Mouse (Mus musculus) urinary bladder, postnatal 14 days (tissue): Measurements from ENCODE around the gene Gja1.
"Not testable (repeated sequence)": the region's sequence is repeated elsewhere in the genome, so short reads cannot be mapped to it uniquely, and the experiment has no call there.

Experiments
- DNase-seq: peaks from one replicate; pipeline ENCODE4 v3.0.0; 2021; ENCODE audit warnings: low spot score

Gja1 gene

DNA sequence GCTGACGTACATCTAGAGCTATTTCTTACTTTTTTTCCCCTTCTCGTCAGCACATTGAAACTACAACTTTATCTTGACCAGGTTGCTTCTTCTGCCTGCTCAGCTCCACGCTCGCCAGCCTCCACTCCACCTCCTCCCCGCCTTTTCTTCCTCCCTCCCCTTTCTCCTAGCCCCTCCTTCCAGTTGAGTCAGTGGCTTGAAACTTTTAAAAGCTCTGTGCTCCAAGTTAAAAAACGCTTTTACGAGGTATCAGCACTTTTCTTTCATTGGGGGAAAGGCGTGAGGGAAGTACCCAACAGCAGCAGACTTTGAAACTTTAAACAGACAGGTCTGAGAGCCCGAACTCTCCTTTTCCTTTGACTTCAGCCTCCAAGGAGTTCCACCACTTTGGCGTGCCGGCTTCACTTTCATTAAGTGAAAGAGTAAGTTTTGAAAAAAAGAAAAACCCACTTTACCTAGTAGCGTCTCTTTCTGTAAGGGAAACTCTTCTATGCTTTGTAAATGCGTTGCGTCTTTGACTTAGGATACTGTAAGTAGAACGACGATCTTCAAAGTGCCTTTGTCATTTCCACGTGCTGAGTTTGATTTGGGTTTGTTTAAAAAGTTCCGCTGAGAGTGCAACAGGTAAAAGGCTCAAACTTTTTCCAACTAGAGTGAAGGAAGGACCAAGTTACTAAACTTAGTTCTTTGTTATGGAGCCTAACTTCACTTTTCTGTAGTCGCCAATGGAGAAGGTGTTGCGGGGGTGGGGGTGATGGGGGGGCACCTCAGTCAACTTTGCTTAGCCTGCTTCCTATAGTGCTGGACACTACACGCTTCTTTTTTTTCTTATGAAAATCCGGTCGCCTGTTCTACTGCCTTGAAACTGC is at the start of gene Gja1:
Gene Gja1, plus strand, starts transcription at position 234 of the 869 bp plus-strand sequence.
- DNase-seq = peak; percentile 65

DNA sequence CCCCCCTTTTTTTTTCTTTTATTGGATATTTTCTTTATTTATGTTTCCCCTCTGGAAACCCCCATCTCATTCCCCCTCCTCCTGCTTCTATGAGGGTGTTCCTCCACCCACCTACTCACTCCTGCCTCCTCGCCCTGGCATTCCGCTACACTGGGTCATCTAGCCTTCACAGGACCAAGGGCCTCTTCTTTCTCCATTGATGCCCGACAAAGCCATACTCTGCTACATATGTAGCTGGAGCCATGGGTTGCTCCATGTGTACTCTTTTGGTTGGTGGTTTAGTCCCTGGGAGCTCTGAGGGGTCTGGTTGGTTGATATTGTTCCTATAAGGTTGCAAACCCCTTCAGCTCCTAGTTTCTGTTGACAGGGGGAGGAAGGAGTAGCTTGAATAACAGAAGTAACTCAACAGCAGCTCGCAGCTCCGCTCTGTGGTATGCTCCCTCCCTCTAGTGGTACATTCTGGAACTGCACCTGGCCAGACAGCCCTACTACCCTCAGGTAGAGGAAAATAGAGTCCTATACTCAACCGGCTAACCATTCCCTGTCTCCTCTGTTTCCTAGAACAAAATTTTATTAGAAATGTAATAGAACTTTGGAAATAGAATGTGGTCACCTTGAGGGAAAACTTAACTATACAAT is 38.2 kb upstream of the Gja1 start:
- DNase-seq = peak; percentile 87

DNA sequence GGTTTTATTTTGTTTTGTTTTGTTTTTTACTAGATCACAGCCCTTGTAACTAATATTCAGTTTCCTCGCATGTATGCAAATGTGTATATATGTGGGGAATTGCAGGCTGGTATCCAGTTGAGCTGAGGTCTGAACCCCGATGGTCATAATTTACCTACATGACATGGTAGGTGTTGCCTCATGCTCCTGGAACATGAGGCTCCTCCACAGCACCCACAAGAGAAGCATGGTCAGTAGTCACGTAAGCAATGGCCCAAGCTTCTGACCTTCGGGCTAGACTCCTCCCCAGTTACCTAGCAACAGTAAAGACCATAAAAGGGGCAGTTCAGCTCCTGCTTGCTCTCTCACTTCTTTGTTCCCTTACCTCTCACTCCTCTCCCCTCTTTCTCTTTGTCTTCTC is 16.7 kb upstream of the Gja1 start:
- no peak for DNase-seq

DNA sequence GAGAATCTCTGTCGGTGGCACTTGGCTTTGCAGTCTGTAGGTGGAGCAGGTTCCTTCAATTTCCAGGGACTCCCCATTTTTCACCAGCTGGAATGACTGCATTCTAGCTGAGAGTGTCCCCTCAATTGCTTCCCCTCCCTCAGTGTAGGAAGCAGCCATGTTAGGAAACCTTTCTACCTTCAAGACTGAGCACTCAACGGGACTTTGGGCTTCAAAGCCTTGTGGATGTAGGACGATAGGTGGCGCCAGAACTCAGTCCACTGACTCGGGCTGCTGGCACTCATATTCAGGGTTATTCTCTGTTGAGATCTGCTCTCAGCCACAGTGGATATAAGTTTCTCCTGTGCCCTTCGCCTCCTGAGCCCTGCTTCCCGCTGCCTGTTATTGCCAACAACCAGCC is 8.1 kb upstream of the Gja1 start:
- DNase-seq = peak; percentile 77

DNA sequence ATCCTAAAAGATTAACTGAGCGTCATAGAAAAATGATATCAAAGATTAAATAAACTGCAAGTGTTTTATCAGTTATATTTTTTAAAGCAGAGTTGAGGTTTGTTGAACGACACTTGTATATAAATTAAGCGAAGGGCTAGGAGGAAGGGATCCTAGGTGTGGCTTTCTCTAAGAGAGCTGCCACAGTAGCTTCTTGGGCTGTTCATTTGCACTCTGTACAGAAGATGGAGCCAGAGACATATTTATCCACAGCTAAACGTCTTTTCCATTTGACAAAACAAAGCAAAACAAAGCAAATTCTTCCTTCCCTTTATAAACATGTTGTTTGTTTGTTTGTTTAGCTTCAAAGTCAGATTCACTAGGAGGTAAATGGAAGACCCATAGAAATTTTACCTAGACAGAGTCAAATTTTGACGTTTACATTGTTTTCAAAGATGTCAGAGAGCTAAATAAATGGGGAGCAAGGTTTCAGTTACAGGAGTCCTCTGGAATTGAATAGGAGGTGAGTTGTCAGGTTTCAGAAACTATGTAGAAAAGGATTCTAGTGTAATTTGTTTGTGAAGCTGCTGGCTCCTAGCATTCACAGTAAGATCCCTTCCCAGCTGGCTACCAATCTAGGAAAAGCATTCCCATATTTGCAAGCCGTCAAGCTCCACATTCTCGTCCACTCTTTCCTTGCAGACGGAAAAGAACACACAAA is 4.0 kb upstream of the Gja1 start:
- no peak for DNase-seq

DNA sequence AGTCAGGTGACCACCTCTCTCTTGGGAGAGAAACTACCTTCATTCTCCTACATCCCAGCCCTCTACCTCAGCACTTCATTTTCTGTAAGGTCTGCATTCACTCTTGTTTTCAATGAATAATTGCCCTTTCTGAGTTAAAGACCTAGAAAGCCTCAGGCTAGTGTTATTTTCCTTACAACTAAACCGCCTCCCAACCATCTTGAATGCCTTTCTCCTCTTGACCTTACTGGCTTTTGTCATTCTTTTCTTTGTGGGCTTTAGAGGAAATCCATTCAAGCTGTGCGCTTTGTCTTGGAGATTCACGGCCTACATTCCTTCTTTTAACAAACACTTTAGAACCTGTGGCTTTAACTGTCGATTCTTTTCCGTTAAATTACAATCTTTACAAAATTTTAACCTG is 3.0 kb upstream of the Gja1 start:
- no peak for DNase-seq

DNA sequence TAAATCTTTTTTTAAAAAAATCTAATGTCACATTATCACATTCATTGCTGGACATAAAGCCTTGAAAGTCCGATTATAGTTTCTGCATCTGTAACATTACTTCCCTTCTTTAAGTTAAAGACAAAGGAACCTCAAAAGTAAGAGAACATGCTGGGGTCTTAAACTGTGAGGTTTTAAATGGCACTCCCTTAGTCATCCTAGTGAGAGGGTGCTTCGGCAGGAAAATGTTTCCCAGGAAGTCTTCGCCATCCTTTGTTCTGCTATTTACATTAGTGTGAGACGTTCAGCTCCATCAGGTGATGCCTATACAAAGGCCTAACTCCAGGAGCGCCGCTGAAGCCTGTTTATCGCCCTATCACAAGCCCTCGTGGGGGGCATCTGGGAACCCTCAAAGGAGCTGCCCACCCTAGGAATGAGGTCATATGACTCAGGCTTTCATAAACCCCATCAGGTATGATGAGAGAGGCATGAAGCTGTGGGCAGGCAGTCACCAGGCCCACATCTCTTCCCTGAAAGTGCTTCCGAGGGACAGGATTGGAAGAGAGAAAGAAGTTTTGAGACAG is 1.1 kb upstream of the Gja1 start:
- DNase-seq = no peak

DNA sequence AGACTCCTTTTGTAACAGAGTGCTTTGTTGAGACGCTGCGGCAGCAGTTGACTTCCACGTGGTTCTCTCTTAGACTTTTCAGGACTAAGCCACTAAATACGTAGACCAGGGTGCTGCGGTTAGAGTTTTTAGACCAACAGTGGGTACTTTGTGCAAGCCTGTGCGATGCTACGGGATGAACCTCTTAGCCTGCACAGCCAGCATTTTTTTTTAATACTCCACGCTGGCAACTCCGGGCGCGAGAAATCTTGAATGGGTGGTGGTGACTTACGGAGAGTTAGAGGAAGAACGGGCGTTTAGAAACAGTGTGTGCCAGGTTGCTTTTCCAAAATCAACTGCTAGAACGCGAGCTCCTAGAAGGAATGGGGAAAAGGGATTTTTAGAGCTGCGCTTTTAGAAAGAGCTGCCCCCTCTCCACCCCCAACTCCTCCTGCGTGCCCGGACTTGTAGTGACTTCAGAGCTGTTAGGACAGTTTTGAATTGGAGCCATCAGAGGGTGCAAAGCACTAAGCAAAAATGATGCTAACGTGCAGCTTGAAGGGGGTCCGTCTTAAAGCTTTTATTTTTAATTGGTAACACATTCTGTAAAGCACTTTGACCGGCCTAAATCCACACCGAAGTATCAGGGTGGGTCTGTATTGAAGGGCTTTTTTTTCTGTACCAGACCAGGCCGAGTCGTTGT is 977 bp downstream of the Gja1 start:
- DNase-seq = peak; percentile 26

DNA sequence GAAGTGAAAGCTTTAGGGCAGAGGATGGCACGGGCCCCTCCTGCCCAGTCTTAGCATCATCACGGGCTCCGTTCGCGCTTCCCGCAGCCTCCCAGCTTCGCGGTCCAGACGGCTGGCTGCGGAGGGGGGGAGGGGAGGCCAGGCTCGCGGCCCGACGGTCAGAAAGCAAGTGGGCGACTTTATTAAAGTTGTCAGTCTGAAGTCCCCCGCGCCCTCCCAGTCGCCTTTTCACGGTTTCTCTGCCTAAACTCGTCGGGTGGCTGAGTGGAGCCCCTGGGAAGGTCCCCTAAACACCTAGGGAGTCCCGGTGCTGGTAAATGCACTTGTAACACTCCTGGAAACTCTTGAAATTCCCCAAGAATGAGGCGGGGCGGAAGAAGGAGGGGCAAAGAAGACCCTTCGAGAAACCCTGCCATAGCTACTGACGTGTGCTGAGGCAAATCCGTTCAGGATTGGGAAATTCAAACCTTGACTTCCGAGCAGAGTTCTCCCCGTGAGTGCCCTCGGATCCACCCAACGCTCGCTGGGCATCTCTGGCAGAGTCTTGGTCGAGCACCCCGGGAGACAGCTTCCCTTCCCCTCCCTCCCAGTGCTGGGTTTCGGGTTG is 1.6 kb downstream of the Gja1 start:
- peak; percentile 30 for DNase-seq

DNA sequence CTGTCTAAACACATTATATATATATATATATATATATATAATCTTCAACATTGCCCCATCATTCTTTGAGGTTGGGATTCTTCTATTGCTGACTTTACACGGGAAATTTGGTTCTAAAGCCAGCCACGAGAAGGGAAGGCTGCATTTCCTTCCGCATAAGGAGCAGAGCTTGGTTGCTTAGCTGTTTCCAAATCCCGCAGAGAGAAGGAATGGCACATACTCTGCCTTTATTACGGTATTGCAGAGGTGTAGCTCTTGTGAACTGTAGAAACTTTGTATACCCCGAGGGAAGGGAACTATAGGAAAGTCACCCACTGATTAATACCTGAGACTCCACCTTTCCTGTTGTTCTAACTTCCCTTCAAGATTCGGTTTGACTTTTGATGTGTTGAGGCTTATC is 2.6 kb downstream of the Gja1 start:
- no peak for DNase-seq

DNA sequence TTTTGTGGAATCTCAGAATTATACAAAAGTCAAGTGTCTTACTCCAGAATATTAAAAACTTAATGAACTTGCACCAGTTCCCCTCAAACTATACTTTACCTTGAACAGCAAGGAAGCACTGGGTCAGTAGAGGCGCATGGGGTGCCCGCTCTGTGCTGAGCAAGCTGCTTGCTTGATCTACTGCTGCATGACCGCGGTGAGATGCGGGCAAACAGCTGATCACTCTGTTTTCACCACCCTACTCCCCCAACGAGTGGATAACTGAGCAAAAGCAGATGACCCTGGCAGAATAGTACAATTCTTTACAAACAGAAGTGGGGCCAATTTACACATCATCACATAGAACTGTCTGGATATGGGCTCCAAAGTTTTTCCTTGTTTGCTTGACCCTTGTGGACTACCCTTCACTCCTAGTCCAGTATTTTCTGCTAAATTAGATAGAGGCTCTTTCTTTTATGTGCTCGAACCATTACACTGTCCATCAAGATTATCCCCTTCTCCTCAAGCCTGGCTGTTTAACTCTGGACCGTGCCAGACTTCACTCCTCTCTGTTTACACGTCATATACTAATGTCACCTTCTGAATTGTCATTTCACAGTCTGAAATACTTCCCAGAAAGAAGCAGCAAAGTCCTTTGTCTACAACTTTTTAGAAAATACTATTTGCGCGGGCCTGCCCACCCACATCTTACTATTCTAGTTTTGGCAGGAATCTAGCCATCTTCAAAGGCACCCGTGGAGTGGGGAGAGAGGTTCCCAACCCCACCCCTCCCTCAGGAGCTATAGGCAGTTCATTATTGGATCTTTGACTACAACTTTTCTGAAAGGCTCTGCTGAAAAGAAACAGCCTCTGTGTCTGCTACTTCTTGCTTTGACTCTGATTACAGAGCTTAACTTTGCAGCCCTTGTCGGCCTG is 8.3 kb downstream of the Gja1 start:
- no peak for DNase-seq

DNA sequence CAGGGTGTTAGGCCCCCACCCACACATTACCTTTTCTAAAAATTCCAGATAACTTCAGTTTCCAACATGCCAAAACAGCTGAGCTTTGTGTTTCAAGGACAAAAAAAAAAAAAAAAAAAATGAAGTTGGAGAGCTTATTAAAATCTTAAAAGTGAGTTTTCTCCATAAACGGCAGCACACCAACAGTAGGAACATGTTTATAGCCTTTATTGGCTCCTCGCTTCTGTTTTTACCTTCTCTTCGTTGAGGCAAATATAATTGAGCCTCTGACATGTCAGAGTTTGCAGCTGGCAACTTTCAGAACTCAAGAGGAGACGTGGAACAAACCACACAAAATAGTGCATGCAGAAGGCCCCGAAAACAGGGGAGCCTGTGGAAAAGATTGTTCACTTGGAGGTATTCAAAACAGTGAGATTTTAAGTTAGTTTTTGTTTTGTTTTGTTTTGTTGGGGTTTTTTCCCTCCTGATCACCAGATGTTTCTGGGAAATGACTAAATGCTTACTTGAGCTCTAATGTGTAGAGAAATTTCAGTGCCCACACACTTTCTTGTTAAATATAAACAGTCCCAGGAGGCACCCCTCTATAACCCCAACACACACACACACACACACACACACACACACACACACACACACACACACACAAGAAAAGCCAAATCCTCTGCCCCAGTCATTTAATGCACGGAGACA is 16.1 kb downstream of the Gja1 start:
- no peak for DNase-seq

DNA sequence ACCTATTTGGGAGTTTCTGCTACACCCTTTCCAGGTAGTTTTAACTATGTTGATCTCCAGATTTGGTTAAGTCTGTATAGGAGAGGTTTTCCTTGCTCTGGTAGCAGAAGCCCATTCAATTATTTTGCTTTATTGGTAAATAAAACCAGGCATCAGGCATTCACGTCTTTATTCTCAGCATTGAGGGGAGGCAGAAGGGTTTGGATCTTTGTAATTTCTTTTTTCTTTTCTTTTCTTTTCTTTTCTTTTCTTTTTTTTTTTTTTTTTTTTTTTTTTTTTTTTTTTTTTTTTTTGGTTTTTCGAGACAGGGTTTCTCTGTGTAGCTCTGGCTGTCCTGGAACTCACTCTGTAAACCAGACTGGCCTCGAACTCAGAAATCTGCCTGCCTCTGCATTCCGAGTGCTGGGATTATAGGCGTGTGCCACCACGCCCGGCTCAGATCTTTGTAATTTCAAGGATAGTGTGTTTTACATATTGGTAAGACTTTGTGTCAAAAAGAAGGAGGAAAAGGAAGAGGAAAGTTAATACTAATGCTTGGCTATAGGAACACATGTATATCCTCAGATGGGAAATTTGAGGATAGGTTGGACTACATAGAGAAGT is 16.8 kb downstream of the Gja1 start:
- DNase-seq = not testable (repeated sequence)

DNA sequence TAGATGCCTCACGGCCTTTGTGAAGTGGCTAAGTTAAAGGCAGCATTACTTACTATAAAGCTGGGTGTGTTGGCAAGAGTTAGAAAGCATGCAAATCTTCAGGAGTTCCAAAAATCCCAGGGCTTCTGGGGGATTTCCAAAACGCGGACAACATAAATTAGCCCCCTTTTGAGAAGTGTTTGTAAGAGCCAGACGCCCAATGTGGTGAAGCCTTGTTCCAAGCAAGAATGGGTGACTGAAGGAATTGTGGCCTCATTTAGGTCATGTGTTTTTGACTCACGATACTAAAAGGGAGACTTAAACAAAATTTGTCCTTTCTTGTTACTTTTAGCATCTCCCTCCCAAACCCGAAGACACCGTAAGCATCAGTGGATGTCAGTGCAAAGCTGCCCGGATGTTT is 20.7 kb downstream of the Gja1 start:
- no peak for DNase-seq

DNA sequence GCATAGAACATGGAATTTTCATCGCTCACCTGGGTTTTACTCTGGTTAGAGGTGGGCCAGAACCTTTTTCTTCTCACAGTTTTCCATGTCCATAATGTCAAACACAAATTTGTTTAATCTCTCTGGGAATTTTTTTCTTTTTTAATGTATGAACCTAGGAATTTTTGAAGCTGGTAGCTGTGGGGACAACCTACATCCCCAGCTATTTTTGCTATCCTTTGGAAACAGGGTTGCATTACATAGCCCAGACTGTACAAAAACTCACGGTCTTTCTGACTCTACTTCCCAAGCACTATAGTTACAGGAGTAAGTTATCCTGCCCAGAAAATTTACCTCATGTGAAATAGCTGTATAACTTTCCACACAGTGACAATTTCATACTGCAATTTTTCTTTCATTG is 21.2 kb downstream of the Gja1 start:
- no peak for DNase-seq

DNA sequence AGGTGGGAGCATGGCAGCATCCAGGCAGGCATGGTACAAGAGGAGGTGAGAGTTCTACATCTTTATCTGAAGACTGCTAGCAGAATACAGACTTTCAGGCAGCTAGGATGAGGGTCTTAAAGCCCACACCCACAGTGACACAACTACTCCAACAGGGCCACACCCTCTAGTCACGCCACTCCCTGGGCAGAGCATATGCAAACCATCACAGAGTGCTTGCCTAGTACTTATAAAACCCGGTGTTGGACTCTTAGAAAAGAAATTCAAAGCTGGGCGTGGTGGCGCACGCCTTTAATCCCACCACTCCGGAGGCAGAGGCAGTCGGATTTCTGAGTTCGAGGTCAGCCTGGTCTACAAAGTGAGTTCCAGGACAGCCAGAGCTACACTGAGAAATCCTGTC is 24.3 kb downstream of the Gja1 start:
- not testable (repeated sequence) for DNase-seq

DNA sequence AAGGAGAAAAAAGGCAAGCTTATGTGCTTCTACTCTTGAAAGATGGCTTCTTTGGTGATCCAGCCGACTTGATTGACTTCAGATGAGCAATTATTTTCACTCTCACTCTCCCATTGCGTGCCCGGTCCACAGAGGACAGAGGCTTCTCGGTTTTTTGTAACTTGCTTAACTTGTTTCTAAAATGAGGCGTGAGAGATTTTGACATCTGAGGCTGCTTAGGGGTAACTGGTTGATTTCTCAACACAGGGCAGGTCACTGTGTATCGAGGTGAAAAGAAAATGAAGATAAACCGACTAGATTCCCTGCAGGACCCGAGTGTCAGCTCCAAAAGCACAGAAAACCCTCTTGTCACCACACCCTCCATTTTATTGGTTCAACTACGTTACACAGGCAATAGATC is 28.8 kb downstream of the Gja1 start:
- no peak for DNase-seq

DNA sequence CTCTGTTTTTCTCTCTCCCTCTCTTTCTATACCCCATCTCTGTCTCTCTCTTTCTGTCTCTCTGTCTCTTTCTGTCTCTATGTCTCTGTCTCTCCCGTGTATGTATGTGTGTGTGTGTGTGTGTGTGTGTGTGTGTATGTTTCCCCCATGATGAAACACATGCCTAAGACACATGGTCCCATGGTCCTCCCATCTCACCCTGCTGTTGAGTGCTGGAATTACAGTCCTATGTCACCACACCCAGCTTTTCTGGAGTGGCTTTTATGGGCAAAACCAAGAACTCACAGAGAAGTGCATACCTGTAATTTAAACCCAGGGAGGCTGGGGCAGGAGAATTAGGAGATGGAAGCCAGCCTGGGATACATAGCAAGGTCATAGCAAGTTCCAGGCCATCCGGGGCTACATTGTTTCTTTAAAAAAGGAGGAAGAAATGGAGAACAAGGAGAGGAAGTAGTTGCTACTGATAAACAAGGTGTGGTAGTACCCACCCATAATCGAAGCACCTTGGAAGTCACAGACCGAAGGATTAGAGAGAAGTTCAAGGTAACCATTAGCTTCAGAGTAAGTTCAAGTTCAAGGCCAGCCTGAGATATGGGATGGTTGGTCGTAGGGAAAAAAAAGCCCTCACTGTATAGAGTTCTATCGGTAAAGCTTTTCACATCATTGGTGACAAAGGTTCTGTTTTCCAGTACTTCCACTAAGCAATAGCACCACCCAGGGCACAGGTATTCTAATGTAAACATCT is 29.4 kb downstream of the Gja1 start:
- no peak for DNase-seq
